Mouse (Mus musculus) layer of hippocampus, postnatal 36 days (tissue): ENCODE results near the gene Fbxl13. TPM values are rescaled to one million over a fixed set of nuclear protein-coding genes. Genes with fewer than 3 reads are reported as not detected.

Experiments
- DNase-seq, 2 experiments: peaks; one replicate each; pipeline ENCODE4 v3.0.0; 2022
- total RNA-seq, 2 experiments: library from RNA; stranded (reverse); gene quantifications; 2 replicates each; pipeline ENCODE4 v1.2.3; 2021

Fbxl13 gene
- total RNA-seq, 2 experiments from 2014 or later = 0.28 TPM; not detected in 1

DNA sequence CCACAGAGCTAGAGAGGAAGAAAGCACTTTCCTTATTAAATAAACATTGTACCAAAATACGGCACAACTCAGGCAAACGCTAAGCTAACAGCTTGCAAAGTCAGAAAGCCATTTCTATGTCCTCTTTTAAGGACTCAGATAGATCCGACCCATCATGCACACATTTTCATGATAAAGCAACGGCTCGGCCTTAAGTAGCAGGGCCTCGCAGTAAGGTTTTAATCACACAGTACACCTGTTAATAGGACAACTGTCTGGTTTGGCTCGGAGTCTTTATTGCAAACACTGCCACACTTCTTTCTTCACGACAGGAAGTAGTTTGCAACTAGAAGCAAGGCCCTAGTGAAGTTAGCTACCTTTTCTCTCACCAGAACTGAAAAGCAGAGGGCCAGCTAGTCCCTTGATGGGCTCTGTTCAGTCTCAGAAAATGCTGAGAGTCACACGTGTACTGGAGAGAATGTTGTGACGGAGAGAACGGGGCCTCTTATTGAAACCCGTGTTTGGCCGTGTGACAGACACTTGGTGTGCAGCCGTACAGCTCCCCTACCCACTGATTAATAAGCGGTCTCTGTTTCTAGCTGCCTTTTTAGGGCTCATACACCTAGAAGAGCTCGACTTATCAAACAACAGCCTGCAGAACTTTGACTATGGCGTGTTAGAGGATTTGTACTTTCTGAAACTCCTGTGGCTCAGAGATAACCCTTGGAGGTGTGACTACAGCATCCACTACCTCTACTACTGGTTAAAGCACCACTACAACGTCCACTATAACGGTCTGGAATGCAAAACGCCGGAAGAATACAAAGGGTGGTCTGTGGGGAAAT, 70.8 kb downstream of the Fbxl13 start:
- DNase-seq = no peak

DNA sequence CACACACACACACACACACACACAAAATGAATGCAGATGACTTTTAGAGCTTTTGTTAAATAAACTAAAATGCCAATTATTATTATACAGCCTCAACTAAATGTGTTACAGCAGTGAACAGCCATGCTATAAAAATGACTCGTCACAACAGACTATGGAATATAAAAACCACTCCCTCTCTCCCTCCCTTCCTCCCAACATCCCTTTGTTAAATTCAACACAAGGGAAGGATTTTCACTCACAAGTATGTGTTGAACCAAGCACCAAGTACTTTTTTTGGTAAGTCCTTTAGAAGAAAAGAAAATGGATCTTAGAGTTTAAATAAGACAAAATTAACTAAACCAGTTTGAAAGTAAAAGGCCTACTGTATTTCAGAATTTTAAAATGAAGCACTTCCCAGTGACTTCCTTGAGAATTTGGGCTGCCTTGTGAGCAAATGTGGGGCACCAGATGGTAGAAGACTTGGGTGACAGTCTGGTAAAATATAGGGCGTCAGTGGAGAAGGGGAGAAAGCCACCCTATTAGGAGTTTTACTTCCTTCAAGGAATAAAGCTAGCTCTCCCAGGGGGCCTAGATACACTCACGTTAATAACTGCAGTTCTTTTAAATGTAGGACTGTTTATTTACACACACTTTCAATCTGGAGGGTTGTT, 72.5 kb downstream of the Fbxl13 start:
- no peak for DNase-seq

DNA sequence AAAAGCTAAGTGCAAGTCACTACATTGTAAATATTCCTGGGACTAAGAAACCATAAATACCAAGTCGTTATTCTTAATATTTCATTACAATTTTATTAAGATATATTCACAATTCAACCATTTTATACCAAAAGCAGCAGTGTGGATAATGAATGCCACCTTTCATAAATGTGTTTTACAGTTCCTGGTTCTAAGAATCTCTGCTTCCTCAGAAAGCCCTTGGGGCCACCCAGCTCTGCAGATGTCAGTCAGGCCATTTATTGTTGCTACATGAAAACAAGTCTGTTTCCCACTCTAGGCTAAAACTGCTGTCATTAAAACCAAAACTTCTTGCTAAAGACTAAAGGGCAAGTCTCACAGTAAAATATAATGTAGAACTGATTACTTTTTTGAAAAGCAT, 77.7 kb downstream of the Fbxl13 start:
- no peak for DNase-seq

DNA sequence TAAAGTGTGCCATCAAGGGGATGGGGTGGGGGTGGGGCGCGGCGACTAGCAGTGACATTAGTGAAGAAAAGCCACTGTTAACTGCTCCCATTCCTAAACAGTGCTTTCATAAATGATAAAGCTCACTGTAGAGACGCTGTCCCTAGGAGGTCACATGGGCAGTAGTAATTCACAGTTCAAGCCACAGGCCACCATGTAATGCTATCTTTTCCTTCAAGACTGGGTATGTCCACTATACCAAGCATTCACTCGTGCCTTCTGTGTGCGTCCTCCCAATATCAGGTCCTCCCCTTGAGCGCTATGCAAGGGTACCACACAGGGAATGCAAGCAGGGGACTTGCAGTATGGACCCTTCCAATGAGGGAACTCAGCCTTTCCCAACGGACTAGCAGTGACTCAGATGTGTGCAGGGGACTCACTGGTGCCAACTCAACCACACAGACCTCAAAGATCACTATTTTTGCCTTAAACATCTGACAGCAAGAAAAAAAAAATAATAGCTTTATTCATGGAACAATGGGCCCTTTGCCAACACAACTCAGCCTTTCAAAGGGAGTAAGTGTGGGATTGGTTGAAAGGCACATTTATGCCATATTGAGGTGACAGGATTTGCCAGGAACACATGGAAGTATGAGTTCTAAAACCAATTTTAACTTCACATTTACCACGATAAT, 79.9 kb downstream of the Fbxl13 start:
- peak in 1 of 2 experiments; percentile 28 for DNase-seq

DNA sequence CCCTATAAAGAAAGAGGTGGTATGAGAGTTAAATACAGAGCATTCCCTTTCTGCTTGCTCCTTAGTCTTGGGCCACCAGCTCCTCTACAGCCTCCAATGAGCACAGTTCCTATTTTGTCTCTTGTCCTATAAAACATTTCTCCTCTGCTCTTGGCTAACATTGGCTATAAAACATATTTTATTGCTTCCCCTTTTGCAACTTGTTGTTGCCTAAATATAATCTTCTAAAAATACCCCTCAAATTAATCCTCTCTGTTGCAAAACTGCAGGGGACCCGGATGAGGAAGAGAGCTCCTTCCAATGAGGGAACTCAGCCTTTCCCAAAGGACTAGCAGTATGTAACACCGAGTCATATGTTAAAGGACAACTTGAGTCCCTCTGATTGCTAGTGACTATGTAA, 81.5 kb downstream of the Fbxl13 start:
- DNase-seq = no peak

DNA sequence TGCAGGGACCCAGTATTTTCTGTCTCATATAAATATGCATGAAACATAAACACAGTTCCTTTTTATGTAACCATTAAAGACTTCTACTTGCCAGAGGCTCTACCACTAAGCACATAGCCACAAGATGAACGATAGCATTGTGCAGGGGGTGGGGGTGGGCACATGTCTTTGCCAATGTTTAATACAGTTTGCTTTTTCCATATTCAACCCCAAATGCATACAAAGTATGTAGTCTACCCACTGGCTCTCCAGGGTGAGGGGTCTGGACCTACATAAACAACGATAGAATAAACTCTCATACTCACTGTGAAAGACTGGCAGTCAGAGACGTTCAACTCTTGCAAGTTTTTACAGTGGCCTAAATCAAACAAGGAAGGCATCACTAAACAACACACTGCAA, 88.9 kb downstream of the Fbxl13 start:
- no peak for DNase-seq

DNA sequence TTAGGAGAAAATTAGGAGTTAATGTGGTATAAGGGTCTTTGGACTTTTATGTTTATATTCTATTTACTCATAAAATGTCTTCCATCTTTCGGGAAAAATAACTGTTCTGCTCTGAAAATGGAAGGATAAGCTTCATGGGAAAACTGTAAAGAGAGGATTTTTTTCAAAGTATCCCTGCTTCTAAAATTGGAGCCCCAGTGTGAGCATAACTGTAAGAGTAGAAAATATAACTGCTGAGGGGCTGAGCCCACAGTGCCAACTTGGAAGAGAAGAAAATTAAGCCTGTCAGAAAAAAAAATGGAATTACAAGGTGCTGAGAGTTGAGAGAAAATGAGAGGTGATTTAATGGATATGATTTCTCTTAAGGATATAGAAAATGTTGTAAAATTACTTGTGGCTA, 90.7 kb downstream of the Fbxl13 start:
- DNase-seq = no peak

DNA sequence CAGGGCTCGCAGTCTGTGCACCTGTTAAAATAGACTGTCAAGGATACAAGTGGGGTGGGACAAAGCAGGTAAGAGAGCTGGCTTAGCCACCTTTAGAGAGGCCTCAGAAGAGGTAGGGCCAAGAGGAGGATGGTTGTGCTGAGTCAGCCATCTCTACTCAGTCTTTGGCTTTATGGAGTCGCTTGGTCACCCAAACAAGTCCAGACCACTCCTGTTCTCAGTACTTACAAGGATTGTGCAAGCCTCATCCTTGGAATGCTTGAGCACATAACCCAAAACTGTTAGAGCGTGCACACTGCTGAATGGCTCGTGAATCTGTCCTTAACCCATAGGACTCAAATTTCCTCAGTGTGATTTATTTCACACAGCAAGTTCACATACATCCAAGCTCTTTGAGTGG, 91.7 kb downstream of the Fbxl13 start:
- DNase-seq = no peak

DNA sequence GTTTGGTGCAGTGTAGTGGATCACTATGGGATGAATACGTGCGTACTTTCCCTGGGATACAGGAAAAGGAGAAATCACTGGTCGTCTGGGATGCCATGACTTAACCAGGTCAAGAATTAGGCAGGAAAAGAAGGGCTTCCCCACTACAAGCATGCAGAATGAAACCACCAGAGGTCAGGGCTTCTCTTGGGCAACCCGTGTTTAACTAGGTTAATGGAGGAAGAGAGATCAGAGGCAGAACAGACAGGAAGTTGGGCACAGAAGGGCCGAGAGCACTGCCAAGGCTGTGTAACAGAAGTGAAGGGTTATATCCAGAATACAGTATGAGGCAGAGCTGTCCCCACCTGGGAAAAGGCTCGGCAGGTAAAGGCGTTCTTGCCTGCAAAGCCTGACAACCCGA, 98.4 kb downstream of the Fbxl13 start:
- no peak for DNase-seq

DNA sequence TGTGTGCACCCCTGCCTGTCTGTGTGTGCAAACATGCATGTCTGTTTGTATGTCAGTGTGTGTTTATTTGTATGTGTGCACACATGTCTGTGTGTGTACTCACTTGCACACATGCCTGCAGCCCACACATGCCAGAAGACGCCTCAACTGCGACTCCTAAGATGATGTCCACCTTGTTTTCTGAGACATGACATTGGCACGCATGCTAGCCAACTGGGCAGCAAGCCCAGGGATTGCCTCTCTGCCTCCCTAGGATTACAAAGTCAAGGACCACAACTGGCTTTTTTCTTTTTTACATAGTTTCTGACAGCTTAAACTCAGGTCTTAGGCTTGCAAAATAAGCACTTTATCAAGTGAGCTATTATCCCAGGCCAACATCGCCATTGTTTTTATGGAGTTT, 99.6 kb downstream of the Fbxl13 start:
- no peak for DNase-seq

DNA sequence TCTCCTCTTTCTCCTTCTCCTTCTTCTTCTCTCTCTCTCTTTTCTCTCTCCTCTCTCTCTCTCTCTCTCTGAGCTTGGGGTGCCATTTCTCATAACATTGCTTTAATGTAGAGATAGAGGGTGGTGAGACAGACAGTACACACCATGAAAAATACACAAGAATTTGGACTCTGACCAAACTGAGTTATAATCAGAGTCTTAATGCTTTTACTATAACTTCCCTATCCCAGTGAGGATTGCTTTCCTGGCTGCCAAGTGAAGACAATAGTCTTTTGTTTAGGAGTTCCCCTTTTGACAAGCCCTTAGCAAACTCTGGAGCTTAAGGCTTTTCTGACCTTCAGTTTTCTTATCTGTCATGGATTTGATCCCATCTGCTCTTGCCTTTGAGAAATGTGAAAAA, 100.2 kb downstream of the Fbxl13 start:
- no peak for DNase-seq

DNA sequence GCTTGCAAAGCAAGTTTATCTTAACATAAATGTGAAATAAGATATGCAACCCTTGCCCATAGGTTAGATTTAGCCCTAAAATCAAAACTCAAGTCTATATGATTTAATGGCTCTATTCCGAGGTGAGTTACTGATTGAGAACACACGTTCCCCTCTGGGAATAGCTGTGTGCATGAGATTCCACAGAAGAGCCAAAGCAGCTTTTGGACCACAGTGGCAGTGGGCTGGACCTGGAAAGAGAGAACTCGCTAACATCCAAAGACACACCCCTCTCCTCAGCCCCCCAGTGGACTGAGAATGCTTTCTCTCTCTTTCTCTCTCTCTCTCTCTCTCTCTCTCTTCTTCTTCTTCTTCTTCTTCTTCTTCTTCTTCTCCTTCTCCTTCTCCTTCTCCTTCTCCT, 100.6 kb downstream of the Fbxl13 start:
- no peak for DNase-seq

DNA sequence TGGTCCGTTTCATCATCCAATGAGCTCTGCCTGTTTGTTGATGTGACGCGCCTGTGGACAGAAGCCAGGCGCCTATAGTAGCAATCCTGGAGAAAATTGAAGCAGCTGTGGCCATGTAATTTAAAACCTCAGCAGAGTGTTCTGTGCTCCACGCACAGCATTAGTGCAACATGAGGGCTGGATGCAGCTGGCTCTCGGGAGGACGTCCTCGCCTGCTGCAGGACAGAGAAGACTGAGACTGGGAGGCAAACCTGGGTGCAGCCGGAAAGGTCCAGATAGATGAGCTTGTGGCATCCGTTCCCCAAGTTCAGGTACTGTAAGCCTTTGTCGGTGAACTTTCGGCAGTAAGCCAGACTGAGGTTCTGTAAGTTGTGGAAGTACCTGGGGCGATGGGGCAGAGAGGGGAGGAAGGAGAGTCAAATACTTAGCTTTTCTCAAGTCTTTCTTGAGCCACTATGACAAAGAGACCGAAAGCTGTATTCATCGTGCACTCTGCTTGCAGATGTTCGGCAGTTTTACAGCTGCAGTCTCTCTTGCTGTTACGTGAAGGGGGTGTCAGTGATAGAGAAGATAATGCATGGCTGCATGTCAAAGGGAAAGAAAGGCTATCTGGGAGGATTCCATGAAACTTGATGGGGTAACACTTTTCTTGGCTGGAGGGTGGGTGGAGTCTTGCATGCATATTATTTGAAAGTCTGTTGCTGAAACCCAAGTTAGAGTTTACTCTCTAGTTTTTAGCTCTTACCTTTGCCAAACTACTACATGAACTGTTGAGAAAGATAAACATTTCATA, 101.8 kb downstream of the Fbxl13 start, which contains the start of gene Lrrc17:
Lrrc17 (plus strand) TSS at position 151 of the 793 bp plus-strand sequence.
- no peak for DNase-seq

DNA sequence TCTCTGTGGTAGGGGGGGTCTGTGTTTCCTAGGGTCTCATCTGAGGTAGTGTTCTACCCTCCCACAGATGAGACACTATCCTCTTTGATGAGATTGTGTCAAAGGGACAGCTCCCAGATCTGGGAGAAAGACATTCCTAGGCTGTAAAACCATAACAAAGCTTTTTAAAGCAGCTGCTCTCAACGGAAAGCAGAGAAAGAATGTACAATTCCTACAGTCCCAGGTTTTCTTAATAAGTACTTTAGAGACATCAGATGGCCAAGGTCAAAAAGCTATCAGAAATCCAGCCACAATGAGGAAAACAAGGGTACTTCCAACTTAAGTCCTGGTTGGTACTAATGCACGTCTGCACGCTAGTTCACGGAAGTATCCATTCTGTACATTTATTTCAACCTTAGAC, 103.2 kb downstream of the Fbxl13 start:
- no peak for DNase-seq

DNA sequence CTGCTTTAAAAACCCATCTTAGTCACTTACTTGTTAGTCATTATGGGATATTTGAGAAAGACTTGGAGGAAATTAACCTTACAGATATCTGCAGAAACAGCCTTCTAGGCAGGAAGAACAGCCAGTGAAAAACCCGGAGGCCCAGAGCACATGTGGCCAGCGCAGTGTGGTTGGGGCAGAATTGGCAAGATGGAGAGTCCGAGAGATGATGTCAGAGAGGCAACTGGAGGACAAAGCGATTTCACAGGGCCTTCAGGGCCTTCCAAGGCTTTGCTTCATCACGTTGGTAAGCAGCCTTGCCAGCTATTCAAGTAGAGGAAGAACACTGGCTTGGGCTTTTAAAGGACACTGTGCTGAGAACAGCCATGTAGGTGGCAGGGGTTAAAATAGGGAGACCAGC, 112.5 kb downstream of the Fbxl13 start:
- DNase-seq = no peak

DNA sequence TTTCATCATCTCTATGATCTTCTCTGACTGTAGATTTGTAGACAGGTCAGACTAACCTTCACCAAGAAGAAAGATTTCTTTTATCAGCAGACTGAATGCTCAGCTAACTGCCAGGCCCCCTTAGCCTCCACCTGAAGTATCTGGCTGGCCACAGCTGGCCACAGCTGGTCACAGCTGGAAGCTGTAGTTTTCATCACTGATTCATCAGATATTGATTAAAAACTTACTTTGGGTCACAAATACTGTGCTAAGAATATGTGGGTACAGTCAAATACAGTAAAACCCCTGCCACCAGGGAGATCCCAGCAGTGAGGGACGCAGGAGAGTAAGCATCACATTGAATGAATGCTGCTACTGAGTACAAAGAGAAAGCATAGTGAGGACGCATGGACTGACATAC, 113.3 kb downstream of the Fbxl13 start:
- no peak for DNase-seq

DNA sequence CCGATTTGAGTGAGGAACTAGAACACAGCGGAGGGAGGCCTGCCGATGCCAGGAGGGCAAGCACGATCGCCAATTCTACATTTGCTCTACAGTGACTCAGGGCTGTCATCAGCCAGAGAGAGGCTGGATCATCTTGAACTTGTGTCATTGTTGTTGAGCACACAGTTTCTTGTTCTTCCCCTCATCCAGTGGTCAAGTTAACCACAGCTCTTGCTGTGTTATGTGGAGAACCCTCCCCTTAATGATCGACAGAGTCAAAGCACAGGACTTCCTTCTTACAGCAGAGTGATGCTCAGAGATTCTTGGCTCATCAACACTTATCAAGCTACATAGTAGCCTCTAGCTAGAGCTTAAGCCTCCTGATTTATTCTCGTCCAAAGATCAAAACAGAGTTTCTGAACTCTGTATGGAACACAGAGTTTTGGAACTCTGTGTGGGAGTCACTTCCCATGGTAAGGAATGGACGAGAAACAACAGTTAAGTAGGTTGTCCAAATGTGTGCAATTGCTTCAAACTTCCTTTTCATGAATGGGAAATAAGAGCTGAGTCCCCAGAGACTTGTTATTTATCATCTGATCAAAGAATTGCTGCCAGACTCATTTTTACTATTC, 116.2 kb downstream of the Fbxl13 start:
- no peak for DNase-seq

DNA sequence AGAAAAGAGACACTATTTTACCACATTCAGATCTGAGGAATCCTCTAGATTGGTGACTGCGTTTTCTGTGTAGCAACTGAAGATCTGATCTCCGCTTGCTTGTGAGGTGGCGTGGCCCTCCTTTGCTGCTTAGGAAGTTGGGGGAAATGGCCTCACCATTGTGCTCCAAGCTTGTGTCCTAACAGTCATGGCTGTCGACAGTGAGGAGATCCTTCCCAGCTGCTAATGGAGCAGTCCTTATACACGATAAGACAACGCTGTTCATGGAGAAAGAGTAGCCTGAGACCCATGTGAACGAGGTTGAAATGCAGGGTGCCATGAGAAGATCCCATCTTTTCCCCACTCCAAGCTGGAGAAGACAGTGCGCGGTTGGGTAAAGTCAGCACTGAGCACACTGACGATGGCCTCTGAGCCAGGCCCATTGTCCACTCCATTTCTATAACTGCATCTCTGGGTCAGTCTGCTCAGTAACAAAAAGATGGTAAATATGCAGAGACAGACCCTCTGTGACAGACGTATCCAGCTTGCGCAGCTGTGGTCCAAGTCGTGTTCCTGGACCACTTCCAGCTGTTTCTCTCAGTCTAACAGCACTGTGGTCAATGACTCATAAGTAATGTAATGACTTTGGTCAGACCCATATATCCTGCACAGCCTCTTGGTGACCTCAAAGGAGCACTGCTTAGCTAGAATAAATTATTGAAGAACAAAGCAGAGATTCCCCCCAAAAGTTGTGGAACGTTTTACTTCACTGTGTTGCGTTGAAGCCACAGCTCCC, 117.2 kb downstream of the Fbxl13 start:
- DNase-seq = no peak

DNA sequence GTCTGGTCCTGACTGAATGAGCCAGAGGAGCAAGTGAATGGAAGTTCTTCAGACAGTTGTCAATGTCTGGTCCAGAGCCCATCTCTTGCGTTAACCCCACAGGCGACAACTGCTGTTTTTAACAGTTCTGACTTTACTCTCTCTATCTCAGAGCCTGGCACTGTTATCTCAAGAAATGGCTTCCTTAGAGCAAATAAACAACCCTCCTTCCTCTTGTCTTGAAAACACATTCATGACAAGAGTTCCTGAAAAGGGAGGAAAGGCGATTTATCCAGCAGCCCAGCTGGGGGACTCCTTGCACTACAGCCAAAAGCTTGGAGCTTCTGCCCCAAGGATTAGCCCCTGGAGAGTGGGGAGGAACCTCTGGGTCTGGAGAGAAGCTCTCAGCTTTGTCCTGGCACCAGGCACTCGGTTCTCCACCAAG, 117.9 kb downstream of the Fbxl13 start:
- DNase-seq = no peak

DNA sequence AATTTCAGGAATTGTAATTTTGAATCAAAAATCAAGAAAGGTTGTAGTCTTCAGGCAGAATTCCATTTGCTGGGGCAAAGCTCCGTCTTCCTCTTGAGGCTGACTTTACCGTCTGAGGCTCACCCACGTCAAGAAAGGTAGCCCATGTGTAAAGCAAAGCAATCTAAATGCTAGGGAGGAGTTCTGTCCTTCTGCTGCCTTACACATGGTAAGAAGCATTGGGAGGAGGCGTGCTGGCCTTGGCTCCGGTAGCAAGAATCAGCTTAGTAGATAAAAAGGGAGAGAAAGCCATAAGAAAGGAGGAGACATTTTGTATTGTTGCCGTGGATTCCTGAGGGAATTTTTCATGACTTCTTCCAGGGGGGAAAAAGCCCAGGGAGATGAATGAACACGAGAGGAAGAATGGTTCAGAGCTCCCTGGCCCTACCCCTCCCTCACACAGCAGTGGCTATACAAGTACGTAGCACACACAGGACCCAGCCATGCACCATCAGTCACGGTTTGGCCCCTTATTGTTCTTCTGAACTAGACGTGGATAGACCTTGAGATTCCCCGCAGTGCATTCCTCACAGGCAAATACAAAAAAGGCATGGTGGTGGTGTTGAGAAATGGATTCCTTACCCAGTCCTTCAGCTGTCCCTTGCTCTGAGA, 118.5 kb downstream of the Fbxl13 start:
- no peak for DNase-seq

DNA sequence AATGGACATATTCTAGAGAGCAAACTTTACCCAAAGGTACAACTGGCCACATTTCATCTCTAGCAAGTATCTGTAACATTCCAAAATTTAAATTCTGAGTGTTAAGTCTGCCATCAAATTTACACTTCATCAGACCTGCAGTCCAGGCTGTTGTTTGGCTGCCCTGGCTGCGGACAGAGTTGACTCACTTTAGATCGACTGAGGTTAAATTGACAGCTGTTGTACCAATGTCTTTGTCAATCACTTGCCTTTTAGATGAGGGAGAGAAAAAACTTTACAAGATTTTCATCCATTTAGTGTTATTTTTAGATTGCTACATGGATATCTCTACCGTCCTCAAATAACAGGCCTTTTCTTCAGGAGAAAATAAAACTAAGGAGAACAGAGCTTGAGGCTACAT, 126.3 kb downstream of the Fbxl13 start:
- no peak for DNase-seq
